Mouse (Mus musculus) midbrain, embryonic 10.5 days (tissue): ENCODE data around the gene Fbxl18. TPM values are rescaled to one million over a fixed set of nuclear protein-coding genes. Genes with fewer than 3 reads are reported as not detected.

Source experiments
- DNase-seq: peaks from one replicate; pipeline ENCODE4 v3.0.0-alpha.2; 2017; ENCODE audit warnings: low spot score
- H3K27ac ChIP-seq: fragments of 300-500 bp; sonication (generic); replicated peaks from 2 replicates; pipeline ENCODE4 v1.5.1; 2016; ENCODE audit warnings: mild to moderate bottlenecking
- H3K27me3 ChIP-seq: fragments of 300-500 bp; sonication (generic); 2 replicates; pipeline ENCODE4 v1.6.1; 2016; ENCODE audit warnings: low read depth, mild to moderate bottlenecking; ENCODE audit not compliant: poor library complexity, severe bottlenecking
- H3K36me3 ChIP-seq: fragments of 300-500 bp; sonication (generic); 2 replicates; pipeline ENCODE4 v1.6.1; 2016; ENCODE audit warnings: mild to moderate bottlenecking, moderate library complexity
- H3K4me1 ChIP-seq: fragments of 300-500 bp; sonication (generic); 2 replicates; pipeline ENCODE4 v1.6.1; 2016
- H3K4me3 ChIP-seq: fragments of 300-500 bp; sonication (generic); 2 replicates; pipeline ENCODE4 v1.5.1; 2016; ENCODE audit warnings: mild to moderate bottlenecking, moderate library complexity
- H3K9me3 ChIP-seq: fragments of 300-500 bp; sonication (generic); replicated peaks from 2 replicates; pipeline ENCODE4 v1.6.1; 2016; ENCODE audit warnings: mild to moderate bottlenecking
- WGBS: fragments of 180-500 bp; shearing (Covaris S2); methylation state at CpG from one replicate; pipeline ENCODE4 v1.1.7; 2016; 5-methylcytosine and 5-hydroxymethylcytosine counted together
- polyA plus RNA-seq: library from polyadenylated mRNA; unstranded; fragments of >200 nt; fragmentation: Nextera tagmentation; extraction: Ambion mirVana; gene quantifications from 2 replicates; pipeline ENCODE4 v1.2.1, GENCODE M21; 2016

The Fbxl18 gene
- polyA plus RNA-seq, result 23.4 and 24.6 TPM in 2 replicates

- Histone ChIP-seq H3K27me3 (no peaks in the 10 kb centered on the region), H3K27ac (peak within 1 kb of the TSS; percentile 92), H3K9me3 (no peaks in the 10 kb centered on the region), H3K4me3 (peak within 1 kb of the TSS; percentile 86), H3K36me3 (peaks cover 29% of the 10 kb centered on the region), H3K4me1 (peaks cover 29% of the 10 kb centered on the region)
- under 1% methylated on average over 40 of the region's 40 CpGs for WGBS
- DNase-seq, result peak; percentile 93
Observed at GRCm38 (mm10) chr5:142894918-142895613, at the start of gene Fbxl18. TSS of gene Fbxl18 (minus strand) at chr5:142895421.

- H3K36me3 ChIP-seq, result no peaks in the 10 kb centered on the region
Observed at GRCm38 (mm10) chr5:142940393-142940792, 45.2 kb upstream of the Fbxl18 start.

GRCm38 (mm10) chr5:142937956-142938727 is 42.9 kb upstream of the Fbxl18 start:
- peak overlapping the region; percentile 30; the same call in 1 of the 2 replicates for H3K27ac ChIP-seq
- H3K9me3 ChIP-seq, result no peaks in the 10 kb centered on the region; the same call in 1 of the 2 replicates
- H3K36me3 ChIP-seq, result no peaks in the 10 kb centered on the region
- no peaks in the 10 kb centered on the region for H3K27me3 ChIP-seq
- H3K4me1 ChIP-seq, result peaks cover 23% of the 10 kb centered on the region
- 0 out of 2 replicates have a peak overlapping the region, but pooled peaks have one; percentile 17 for H3K4me3 ChIP-seq
- DNase-seq, result peak; percentile 40
- 38% methylated on average over 19 of the region's 19 CpGs for WGBS

More at GRCm38 (mm10) chr5:142940393-142940792, 45.2 kb upstream of the Fbxl18 start:
- no peaks in the 10 kb centered on the region; the same call in 1 of the 2 replicates for H3K9me3 ChIP-seq
- 78% methylated on average over 2 of the region's 2 CpGs for WGBS
- peaks cover 23% of the 10 kb centered on the region for H3K4me1 ChIP-seq
- H3K27me3 ChIP-seq, result no peaks in the 10 kb centered on the region
- no peak overlapping the region for H3K4me3 ChIP-seq
- H3K27ac ChIP-seq, result no peak overlapping the region
- DNase-seq, result no peak

- DNase-seq, result peak; percentile 86
- H3K4me3 ChIP-seq, result peak overlapping the region; percentile 43
- H3K36me3 ChIP-seq, result no peaks in the 10 kb centered on the region
- 4% methylated on average over 17 of the region's 17 CpGs for WGBS
- no peaks in the 10 kb centered on the region; the same call in 1 of the 2 replicates for H3K9me3 ChIP-seq
- peaks cover 22% of the 10 kb centered on the region for H3K4me1 ChIP-seq
- peak overlapping the region; percentile 69 for H3K27ac ChIP-seq
- peaks cover 3% of the 10 kb centered on the region; the same call in 1 of the 2 replicates for H3K27me3 ChIP-seq
Observed at GRCm38 (mm10) chr5:142936336-142936719, 41.1 kb upstream of the Fbxl18 start.

GRCm38 (mm10) chr5:142935642-142936335 is 40.6 kb upstream of the Fbxl18 start:
- Histone ChIP-seq H3K4me3 (peak overlapping the region; percentile 43), H3K27ac (peak overlapping the region; percentile 69), H3K4me1 (peaks cover 26% of the 10 kb centered on the region), H3K9me3 (no peaks in the 10 kb centered on the region; the same call in 1 of the 2 replicates), H3K36me3 (no peaks in the 10 kb centered on the region), H3K27me3 (peaks cover 9% of the 10 kb centered on the region; the same call in 1 of the 2 replicates)
- WGBS, result 14% methylated on average over 13 of the region's 13 CpGs
- DNase-seq, result peak; percentile 85

GRCm38 (mm10) chr5:142932731-142933130 is 37.5 kb upstream of the Fbxl18 start:
- WGBS, result 84% methylated on average over 8 of the region's 8 CpGs
- DNase-seq, result no peak
- H3K27ac ChIP-seq, result no peak overlapping the region
- H3K36me3 ChIP-seq, result no peaks in the 10 kb centered on the region
- no peak overlapping the region for H3K4me3 ChIP-seq
- peaks cover 30% of the 10 kb centered on the region for H3K4me1 ChIP-seq
- no peaks in the 10 kb centered on the region for H3K9me3 ChIP-seq
- peaks cover 38% of the 10 kb centered on the region for H3K27me3 ChIP-seq

- no peaks in the 10 kb centered on the region for H3K36me3 ChIP-seq
- peaks cover 31% of the 10 kb centered on the region for H3K4me1 ChIP-seq
- H3K9me3 ChIP-seq, result no peaks in the 10 kb centered on the region
- peaks cover 43% of the 10 kb centered on the region for H3K27me3 ChIP-seq
- DNase-seq, result peak; percentile 62
- 34% methylated on average over 9 of the region's 9 CpGs for WGBS
- peak overlapping the region; percentile 64 for H3K27ac ChIP-seq
- peak overlapping the region; percentile 21 for H3K4me3 ChIP-seq
Observed at GRCm38 (mm10) chr5:142932084-142932685, 37.0 kb upstream of the Fbxl18 start.

GRCm38 (mm10) chr5:142931241-142931745 is 36.1 kb upstream of the Fbxl18 start:
- Histone ChIP-seq H3K4me1 (peaks cover 39% of the 10 kb centered on the region), H3K27me3 (peaks cover 47% of the 10 kb centered on the region), H3K4me3 (no peak overlapping the region), H3K27ac (peak overlapping the region; percentile 17; the same call in 1 of the 2 replicates), H3K9me3 (no peaks in the 10 kb centered on the region), H3K36me3 (no peaks in the 10 kb centered on the region)
- no peak for DNase-seq
- WGBS, result 88% methylated on average over 9 of the region's 9 CpGs

- WGBS, result 21% methylated on average over 4 of the region's 4 CpGs
- Histone ChIP-seq H3K36me3 (no peaks in the 10 kb centered on the region), H3K4me3 (peak overlapping the region; percentile 57), H3K4me1 (peaks cover 43% of the 10 kb centered on the region), H3K27me3 (peaks cover 47% of the 10 kb centered on the region), H3K9me3 (no peaks in the 10 kb centered on the region), H3K27ac (peak overlapping the region; percentile 87)
- DNase-seq, result no peak
Observed at GRCm38 (mm10) chr5:142929400-142929752, 34.2 kb upstream of the Fbxl18 start.

GRCm38 (mm10) chr5:142928749-142929399 is 33.7 kb upstream of the Fbxl18 start:
- Histone ChIP-seq H3K36me3 (no peaks in the 10 kb centered on the region), H3K4me1 (peaks cover 43% of the 10 kb centered on the region), H3K27me3 (peaks cover 47% of the 10 kb centered on the region), H3K27ac (peak overlapping the region; percentile 87), H3K9me3 (no peaks in the 10 kb centered on the region), H3K4me3 (peak overlapping the region; percentile 57)
- DNase-seq, result peak; percentile 73
- 5% methylated on average over 35 of the region's 35 CpGs for WGBS

- H3K4me3 ChIP-seq, result no peak overlapping the region
- H3K4me1 ChIP-seq, result peaks cover 42% of the 10 kb centered on the region
- H3K27ac ChIP-seq, result peak overlapping the region; percentile 70; the same call in 1 of the 2 replicates
- 93% methylated on average over 12 of the region's 12 CpGs for WGBS
- no peaks in the 10 kb centered on the region for H3K9me3 ChIP-seq
- H3K36me3 ChIP-seq, result no peaks in the 10 kb centered on the region
- DNase-seq, result no peak
- peaks cover 47% of the 10 kb centered on the region for H3K27me3 ChIP-seq
Observed at GRCm38 (mm10) chr5:142927341-142927930, 32.2 kb upstream of the Fbxl18 start.
